ENCODE assay signal across 8 mouse cellular contexts in genomic region chr11:69948763-69949150, GRCm38 (mm10). TPM values are rescaled to one million over a fixed set of nuclear protein-coding genes. Genes with fewer than 3 reads are reported as not detected.
DNase-seq lines count a peak whose midpoint lies in the region; ATAC-seq and TF ChIP-seq lines count a peak whose summit lies in the region.

No protein-coding gene starts in this region.

- peak overlapping the region; percentile 74; the same call in 1 of the 2 replicates for H3K9ac ChIP-seq in heart, embryonic 11.5 days (ENCODE audit: low read depth, low read length)
- peak overlapping the region; percentile 62 for H3K9ac ChIP-seq in kidney, embryonic 15.5 days
- peak overlapping the region; percentile 27; the same call in 1 of the 2 replicates for H3K9ac ChIP-seq in limb, embryonic 15.5 days
- no peak overlapping the region for H3K9ac ChIP-seq in midbrain, postnatal 0 days (replicated peaks; ENCODE audit: low read length, poor library complexity, severe bottlenecking)

- peak overlapping the region; percentile 21 for H3ac ChIP-seq in C2C12 (ENCODE audit: control insufficient read depth, insufficient read length, low read depth)

- under 1% methylated on average over 14 of the region's 14 CpGs for WGBS in heart, embryonic 11.5 days (ENCODE audit: insufficient replicate concordance)
- WGBS in kidney, embryonic 15.5 days, result under 1% methylated on average over 14 of the region's 14 CpGs
- WGBS in limb, embryonic 15.5 days, result 1% methylated on average over 14 of the region's 14 CpGs
- WGBS in midbrain, postnatal 0 days, result under 1% methylated on average over 14 of the region's 14 CpGs

- TF ChIP-seq POLR2A in bone marrow macrophage, adult 2 months (IDR thresholded peaks at IDR 0.05; ENCODE audit: borderline replicate concordance, low read depth, low read length), result no peak
- no peak for TF ChIP-seq POLR2A in embryonic fibroblast, embryonic 13.5 days (IDR thresholded peaks at IDR 0.05; ENCODE audit: low read depth, low read length)

- H3K27me3 ChIP-seq in C2C12 (ENCODE audit: control insufficient read depth, insufficient read depth, insufficient read length), result no peaks in the 10 kb centered on the region
- H3K27me3 ChIP-seq in heart, embryonic 11.5 days (ENCODE audit: control insufficient read depth, insufficient read depth, low read length), result peaks cover 3% of the 10 kb centered on the region; the same call in 1 of the 2 replicates
- H3K27me3 ChIP-seq in kidney, embryonic 15.5 days, result peaks cover 12% of the 10 kb centered on the region
- no peaks in the 10 kb centered on the region for H3K27me3 ChIP-seq in limb, embryonic 15.5 days
- peaks cover 15% of the 10 kb centered on the region; the same call in 1 of the 2 replicates for H3K27me3 ChIP-seq in midbrain, postnatal 0 days (ENCODE audit: insufficient read depth, low read length)

- H3K4me1 ChIP-seq in bone marrow macrophage, adult 2 months (ENCODE audit: control insufficient read depth, insufficient read depth, low read length), result peaks cover 5% of the 10 kb centered on the region; the same call in 1 of the 2 replicates
- H3K4me1 ChIP-seq in embryonic fibroblast, embryonic 13.5 days (ENCODE audit: control insufficient read depth, insufficient read depth, low read length), result no peaks in the 10 kb centered on the region
- peaks cover 13% of the 10 kb centered on the region; the same call in 1 of the 2 replicates for H3K4me1 ChIP-seq in heart, embryonic 11.5 days (ENCODE audit: control insufficient read depth, insufficient read depth, low read length)
- peaks cover 37% of the 10 kb centered on the region for H3K4me1 ChIP-seq in kidney, embryonic 15.5 days
- H3K4me1 ChIP-seq in limb, embryonic 15.5 days, result peaks cover 27% of the 10 kb centered on the region
- H3K4me1 ChIP-seq in midbrain, postnatal 0 days (ENCODE audit: insufficient read depth, low read length), result no peaks in the 10 kb centered on the region

- DNase-seq in midbrain, postnatal 0 days (ENCODE audit: low spot score), result peak; percentile 83
- peak; percentile 77 to 86 for DNase-seq in spleen, postnatal 36 days (ENCODE audit: low spot score in 2 of 2)

- no peaks in the 10 kb centered on the region for H3K79me2 ChIP-seq in C2C12 (ENCODE audit: control insufficient read depth, insufficient read depth)

- peak; percentile 35 for ATAC-seq in heart, embryonic 11.5 days (replicated peaks; ENCODE audit: insufficient number of reproducible peaks, low FRiP score, low TSS enrichment)
- ATAC-seq in kidney, embryonic 15.5 days (replicated peaks; ENCODE audit: low FRiP score), result peak; percentile 53
- ATAC-seq in limb, embryonic 15.5 days (ENCODE audit: insufficient number of reproducible peaks, low FRiP score, low TSS enrichment, low read depth), result peak; percentile 45
- ATAC-seq in midbrain, postnatal 0 days (ENCODE audit: low FRiP score), result peak; percentile 62

- H3K36me3 ChIP-seq in C2C12 (ENCODE audit: control insufficient read depth, insufficient read depth), result no peaks in the 10 kb centered on the region
- peaks cover 9% of the 10 kb centered on the region; the same call in 1 of the 2 replicates for H3K36me3 ChIP-seq in heart, embryonic 11.5 days (ENCODE audit: control insufficient read depth, insufficient read depth, low read length)
- H3K36me3 ChIP-seq in kidney, embryonic 15.5 days, result peaks cover 18% of the 10 kb centered on the region
- H3K36me3 ChIP-seq in limb, embryonic 15.5 days, result peaks cover 18% of the 10 kb centered on the region
- H3K36me3 ChIP-seq in midbrain, postnatal 0 days (ENCODE audit: insufficient read depth, low read length), result no peaks in the 10 kb centered on the region

- no peak overlapping the region for H3K27ac ChIP-seq in bone marrow macrophage, adult 2 months (ENCODE audit: insufficient read depth, low read depth, low read length)
- H3K27ac ChIP-seq in embryonic fibroblast, embryonic 13.5 days (ENCODE audit: insufficient read depth, low read length), result no peak overlapping the region
- peak overlapping the region; percentile 93 for H3K27ac ChIP-seq in heart, embryonic 11.5 days (ENCODE audit: low read depth, low read length)
- H3K27ac ChIP-seq in kidney, embryonic 15.5 days, result peak overlapping the region; percentile 94
- peak overlapping the region; percentile 86 for H3K27ac ChIP-seq in limb, embryonic 15.5 days
- H3K27ac ChIP-seq in midbrain, postnatal 0 days (ENCODE audit: low read depth, low read length), result no peak overlapping the region

- H3K4me2 ChIP-seq in heart, embryonic 11.5 days, result peak overlapping the region; percentile 92
- peak overlapping the region; percentile 69 for H3K4me2 ChIP-seq in kidney, embryonic 15.5 days
- peak overlapping the region; percentile 70 for H3K4me2 ChIP-seq in limb, embryonic 15.5 days
- H3K4me2 ChIP-seq in midbrain, postnatal 0 days (ENCODE audit: low read depth, low read length, poor library complexity, severe bottlenecking), result peak overlapping the region; percentile 49

- H3K9me3 ChIP-seq in heart, embryonic 11.5 days (replicated peaks; ENCODE audit: control insufficient read depth, low read length), result no peaks in the 10 kb centered on the region
- no peaks in the 10 kb centered on the region for H3K9me3 ChIP-seq in kidney, embryonic 15.5 days (replicated peaks)
- no peaks in the 10 kb centered on the region for H3K9me3 ChIP-seq in limb, embryonic 15.5 days
- H3K9me3 ChIP-seq in midbrain, postnatal 0 days (ENCODE audit: low read length), result no peaks in the 10 kb centered on the region

- no peaks in the 10 kb centered on the region for H3K79me3 ChIP-seq in C2C12 (ENCODE audit: low read depth)

- no peak overlapping the region for H3K4me3 ChIP-seq in C2C12 (ENCODE audit: insufficient read depth, poor library complexity, severe bottlenecking)
- H3K4me3 ChIP-seq in bone marrow macrophage, adult 2 months (ENCODE audit: insufficient read depth, low read length), result peak overlapping the region; percentile 41
- peak overlapping the region; percentile 23 for H3K4me3 ChIP-seq in embryonic fibroblast, embryonic 13.5 days (ENCODE audit: insufficient read depth, low read length)
- peak overlapping the region; percentile 64 for H3K4me3 ChIP-seq in heart, embryonic 11.5 days (ENCODE audit: low read depth, low read length)
- H3K4me3 ChIP-seq in kidney, embryonic 15.5 days (replicated peaks), result peak overlapping the region; percentile 63
- peak overlapping the region; percentile 56 for H3K4me3 ChIP-seq in limb, embryonic 15.5 days
- H3K4me3 ChIP-seq in midbrain, postnatal 0 days (ENCODE audit: low read depth, low read length), result peak overlapping the region; percentile 34; the same call in 1 of the 2 replicates

- peak; percentile 65 for TF ChIP-seq CTCF in C2C12 (IDR thresholded peaks at IDR 0.05; ENCODE audit: control insufficient read depth, insufficient read depth, insufficient read length)
- peak; percentile 76 for TF ChIP-seq CTCF in bone marrow macrophage, adult 2 months (IDR thresholded peaks at IDR 0.05; ENCODE audit: low read depth, low read length)
- peak; percentile 63; the same call in 1 of the 2 replicates for TF ChIP-seq CTCF in embryonic fibroblast, embryonic 13.5 days (IDR thresholded peaks at IDR 0.05; ENCODE audit: borderline replicate concordance, insufficient read depth, low read length)
- TF ChIP-seq CTCF in midbrain, postnatal 0 days (IDR thresholded peaks at IDR 0.05), result peak; percentile 85

RNA-seq across cellular contexts. Expression of gene Slc2a4, which starts 0.8 kb away (rescaled TPM):
- 0.53 TPM for polyA plus RNA-seq in C2C12 (2012; fragmentation: generic; extraction: Trizol)
- polyA plus RNA-seq in bone marrow macrophage, adult 2 months (2012; ENCODE audit: insufficient read depth, insufficient read length, missing spikeins), result not detected in 2 replicates
- 2.3 and 2.7 TPM in 2 replicates for polyA plus RNA-seq in embryonic fibroblast, embryonic 13.5 days (2011; ENCODE audit: insufficient read length, low read depth, missing spikeins)
- 22.0 and 22.8 TPM in 2 replicates for polyA plus RNA-seq in heart, embryonic 11.5 days (2014; fragmentation: Nextera tagmentation; extraction: Ambion mirVana)
- polyA plus RNA-seq in kidney, embryonic 15.5 days (2015; fragmentation: Nextera tagmentation; extraction: Ambion mirVana), result 17.3 and 22.1 TPM in 2 replicates
- 23.0 and 23.5 TPM in 2 replicates for polyA plus RNA-seq in limb, embryonic 15.5 days (2015; fragmentation: Nextera tagmentation; extraction: Ambion mirVana)
- total RNA-seq in midbrain, postnatal 0 days (2014; rRNA removed), result 8.8 and 9.0 TPM in 2 replicates
- polyA plus RNA-seq in midbrain, postnatal 0 days (2015; fragmentation: Nextera tagmentation; extraction: Ambion mirVana), result 3.4 and 4.0 TPM in 2 replicates

RNA-seq across cellular contexts. Expression of gene Ybx2, which starts 13.2 kb away (rescaled TPM):
- 0.02 TPM for polyA plus RNA-seq in C2C12 (2012; fragmentation: generic; extraction: Trizol)
- not detected in 2 replicates for polyA plus RNA-seq in bone marrow macrophage, adult 2 months (2012; ENCODE audit: insufficient read depth, insufficient read length, missing spikeins)
- polyA plus RNA-seq in embryonic fibroblast, embryonic 13.5 days (2011; ENCODE audit: insufficient read length, low read depth, missing spikeins), result not detected in 2 replicates
- polyA plus RNA-seq in heart, embryonic 11.5 days (2014; fragmentation: Nextera tagmentation; extraction: Ambion mirVana), result 1.5 and 4.3 TPM in 2 replicates
- 6.3 and 7.5 TPM in 2 replicates for polyA plus RNA-seq in kidney, embryonic 15.5 days (2015; fragmentation: Nextera tagmentation; extraction: Ambion mirVana)
- polyA plus RNA-seq in limb, embryonic 15.5 days (2015; fragmentation: Nextera tagmentation; extraction: Ambion mirVana), result 3.6 and 4.6 TPM in 2 replicates
- 5.0 and 8.4 TPM in 2 replicates for total RNA-seq in midbrain, postnatal 0 days (2014; rRNA removed)
- polyA plus RNA-seq in midbrain, postnatal 0 days (2015; fragmentation: Nextera tagmentation; extraction: Ambion mirVana), result 3.4 and 4.2 TPM in 2 replicates

RNA-seq across cellular contexts. Expression of gene Cldn7, which starts 15.8 kb away (rescaled TPM):
- 0.06 TPM for polyA plus RNA-seq in C2C12 (2012; fragmentation: generic; extraction: Trizol)
- polyA plus RNA-seq in bone marrow macrophage, adult 2 months (2012; ENCODE audit: insufficient read depth, insufficient read length, missing spikeins), result not detected in 2 replicates
- not detected in 2 replicates for polyA plus RNA-seq in embryonic fibroblast, embryonic 13.5 days (2011; ENCODE audit: insufficient read length, low read depth, missing spikeins)
- polyA plus RNA-seq in heart, embryonic 11.5 days (2014; fragmentation: Nextera tagmentation; extraction: Ambion mirVana), result 2.4 and 3.0 TPM in 2 replicates
- polyA plus RNA-seq in kidney, embryonic 15.5 days (2015; fragmentation: Nextera tagmentation; extraction: Ambion mirVana), result 173 and 178 TPM in 2 replicates
- polyA plus RNA-seq in limb, embryonic 15.5 days (2015; fragmentation: Nextera tagmentation; extraction: Ambion mirVana), result 8.1 and 13.1 TPM in 2 replicates
- total RNA-seq in midbrain, postnatal 0 days (2014; rRNA removed), result not detected in 2 replicates
- 0.57 TPM in 1 of 2 replicates, not detected in the other for polyA plus RNA-seq in midbrain, postnatal 0 days (2015; fragmentation: Nextera tagmentation; extraction: Ambion mirVana)

RNA-seq across cellular contexts. Expression of gene Eif5a, which starts 27.0 kb away (rescaled TPM):
- 2,142 TPM for polyA plus RNA-seq in C2C12 (2012; fragmentation: generic; extraction: Trizol)
- polyA plus RNA-seq in bone marrow macrophage, adult 2 months (2012; ENCODE audit: insufficient read depth, insufficient read length, missing spikeins), result 326 and 347 TPM in 2 replicates
- polyA plus RNA-seq in embryonic fibroblast, embryonic 13.5 days (2011; ENCODE audit: insufficient read length, low read depth, missing spikeins), result 725 and 764 TPM in 2 replicates
- polyA plus RNA-seq in heart, embryonic 11.5 days (2014; fragmentation: Nextera tagmentation; extraction: Ambion mirVana), result 1,428 and 1,516 TPM in 2 replicates
- 1,729 and 1,795 TPM in 2 replicates for polyA plus RNA-seq in kidney, embryonic 15.5 days (2015; fragmentation: Nextera tagmentation; extraction: Ambion mirVana)
- 1,601 and 1,681 TPM in 2 replicates for polyA plus RNA-seq in limb, embryonic 15.5 days (2015; fragmentation: Nextera tagmentation; extraction: Ambion mirVana)
- total RNA-seq in midbrain, postnatal 0 days (2014; rRNA removed), result 452 and 486 TPM in 2 replicates
- 1,054 and 1,096 TPM in 2 replicates for polyA plus RNA-seq in midbrain, postnatal 0 days (2015; fragmentation: Nextera tagmentation; extraction: Ambion mirVana)

RNA-seq across cellular contexts. Expression of gene Ctdnep1, which starts 32.2 kb away (rescaled TPM):
- polyA plus RNA-seq in C2C12 (2012; fragmentation: generic; extraction: Trizol), result 141 TPM
- polyA plus RNA-seq in bone marrow macrophage, adult 2 months (2012; ENCODE audit: insufficient read depth, insufficient read length, missing spikeins), result 176 and 194 TPM in 2 replicates
- 140 and 171 TPM in 2 replicates for polyA plus RNA-seq in embryonic fibroblast, embryonic 13.5 days (2011; ENCODE audit: insufficient read length, low read depth, missing spikeins)
- 20.3 and 22.2 TPM in 2 replicates for polyA plus RNA-seq in heart, embryonic 11.5 days (2014; fragmentation: Nextera tagmentation; extraction: Ambion mirVana)
- polyA plus RNA-seq in kidney, embryonic 15.5 days (2015; fragmentation: Nextera tagmentation; extraction: Ambion mirVana), result 31.0 and 31.7 TPM in 2 replicates
- 24.6 and 32.0 TPM in 2 replicates for polyA plus RNA-seq in limb, embryonic 15.5 days (2015; fragmentation: Nextera tagmentation; extraction: Ambion mirVana)
- 39.6 and 42.9 TPM in 2 replicates for total RNA-seq in midbrain, postnatal 0 days (2014; rRNA removed)
- 22.3 and 24.1 TPM in 2 replicates for polyA plus RNA-seq in midbrain, postnatal 0 days (2015; fragmentation: Nextera tagmentation; extraction: Ambion mirVana)

Comparison
In these comparisons a context has a peak if more than half of its experiments do, and no peak if none do; other contexts are left out.
1. H3K27ac ChIP-seq: peak in heart, embryonic 11.5 days (single experiment), kidney, embryonic 15.5 days (single experiment) and limb, embryonic 15.5 days (single experiment); none in bone marrow macrophage, adult 2 months (single experiment), embryonic fibroblast, embryonic 13.5 days (single experiment) and midbrain, postnatal 0 days (single experiment).
2. RNA of gene Cldn7, which starts 15.8 kb away (polyA plus RNA-seq): 173 to 178 TPM in kidney, embryonic 15.5 days; 8.1 to 13.1 TPM in limb, embryonic 15.5 days, 2.4 to 3.0 TPM in heart, embryonic 11.5 days, 0.57 TPM in midbrain, postnatal 0 days, not detected in embryonic fibroblast, embryonic 13.5 days, 0.06 TPM in C2C12 (single experiment) and not detected in bone marrow macrophage, adult 2 months; every median in the first group is over 10 times any median in the second.
3. Peak in every context shown above with its lines, with median percentiles within 50 percentile points of each other: CTCF ChIP-seq, ATAC-seq and H3K4me2 ChIP-seq.